Mouse (Mus musculus) ES-Bruce4 (cell line): Measurements from ENCODE around the gene Klhdc4.

Experiments used
- CTCF ChIP-seq: IDR thresholded peaks from one replicate; pipeline ENCODE4 v1.8.1; 2011; ENCODE audit warnings: low read depth, low read length
- EP300 ChIP-seq: IDR thresholded peaks from 2 replicates; pipeline ENCODE4 v1.6.1; 2011; ENCODE audit warnings: low read depth, low read length; ENCODE audit not compliant: insufficient read depth

DNA sequence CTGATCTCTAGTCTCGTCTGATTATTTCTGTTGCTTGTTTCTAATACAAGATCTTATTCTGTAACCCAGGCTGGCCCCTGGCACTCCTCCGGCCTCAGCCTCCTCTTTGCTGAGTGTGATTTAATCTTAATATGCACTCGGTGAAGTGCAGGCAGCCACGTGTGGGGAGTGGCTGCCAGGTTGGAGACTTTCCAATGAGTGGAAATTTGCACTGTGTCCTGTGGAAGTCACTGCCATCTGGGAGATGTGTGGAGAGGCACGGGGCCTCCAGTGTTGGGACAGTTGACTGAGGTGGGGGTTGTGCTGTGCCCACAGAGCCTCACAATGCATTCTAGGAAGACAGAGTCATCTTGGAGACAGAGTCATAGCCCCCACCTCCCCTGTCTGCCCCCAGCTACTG is 46.9 kb downstream of the Klhdc4 start:
- TF ChIP-seq CTCF = no peak
- TF ChIP-seq EP300 = no peak
